Mouse (Mus musculus) T-helper 2 cell (primary cell): ENCODE measurements around the gene Pmm1.

Experiments used
- in situ Hi-C: fragments of 300-600 bp; cut with MboI, MseI; formaldehyde crosslinking; loops from one replicate; pipeline ENCODE4 v1.15.1; 2025; ENCODE audit warnings: high pct_unique_total_duplicates

Gene Pmm1

GRCm38 (mm10) chr15:81927741-81928140 is 33.0 kb downstream of the Pmm1 start:
- in situ Hi-C loops = no loop called here

GRCm38 (mm10) chr15:81926446-81926822 is 34.3 kb downstream of the Pmm1 start:
- in situ Hi-C loops = no loop called here

DNA sequence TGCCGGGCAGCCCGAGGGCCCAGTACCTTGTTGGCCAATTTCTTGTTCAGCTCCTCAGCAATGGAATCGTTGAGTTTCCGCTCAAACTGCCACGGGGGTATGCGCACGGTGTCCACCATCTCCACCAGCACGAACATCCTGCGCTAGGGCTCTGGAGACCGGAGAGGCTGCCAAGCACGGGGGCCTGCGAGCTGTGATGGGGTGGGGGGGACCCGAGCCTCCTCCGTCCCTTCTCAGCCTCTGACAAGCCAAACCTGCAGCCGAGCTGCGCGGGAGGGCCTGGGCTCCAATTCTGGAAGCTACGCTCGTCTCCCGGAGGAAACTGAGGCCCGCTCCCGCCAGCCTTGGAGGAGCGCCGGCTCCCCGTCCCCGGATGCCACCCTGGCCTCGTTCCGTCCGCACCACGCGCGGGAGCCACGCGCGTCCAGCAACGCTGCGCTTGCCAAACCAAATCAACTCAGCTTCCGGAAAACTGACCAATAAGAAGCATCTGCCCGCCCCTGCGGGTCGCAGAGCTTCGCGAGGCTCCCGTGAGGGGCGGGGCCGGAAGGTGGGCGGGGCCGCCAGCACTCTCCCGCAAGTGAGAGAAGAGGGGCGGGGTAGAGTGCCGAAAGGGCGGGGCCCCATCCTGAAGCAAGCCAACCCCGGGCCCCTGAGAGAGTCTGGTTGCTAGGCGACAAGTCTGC is 34.8 kb downstream of the Pmm1 start, which contains the start of gene Polr3h:
Gene Polr3h (minus strand): TSS at position 481 of the 686 bp plus-strand sequence.
- in situ Hi-C loops = no loop called here

- in situ Hi-C loops = no loop called here
These were observed 35.8 kb downstream of the Pmm1 start for GRCm38 (mm10) chr15:81924933-81925332.

GRCm38 (mm10) chr15:81921255-81921654 is 39.5 kb downstream of the Pmm1 start:
- in situ Hi-C loops = no loop called here

DNA sequence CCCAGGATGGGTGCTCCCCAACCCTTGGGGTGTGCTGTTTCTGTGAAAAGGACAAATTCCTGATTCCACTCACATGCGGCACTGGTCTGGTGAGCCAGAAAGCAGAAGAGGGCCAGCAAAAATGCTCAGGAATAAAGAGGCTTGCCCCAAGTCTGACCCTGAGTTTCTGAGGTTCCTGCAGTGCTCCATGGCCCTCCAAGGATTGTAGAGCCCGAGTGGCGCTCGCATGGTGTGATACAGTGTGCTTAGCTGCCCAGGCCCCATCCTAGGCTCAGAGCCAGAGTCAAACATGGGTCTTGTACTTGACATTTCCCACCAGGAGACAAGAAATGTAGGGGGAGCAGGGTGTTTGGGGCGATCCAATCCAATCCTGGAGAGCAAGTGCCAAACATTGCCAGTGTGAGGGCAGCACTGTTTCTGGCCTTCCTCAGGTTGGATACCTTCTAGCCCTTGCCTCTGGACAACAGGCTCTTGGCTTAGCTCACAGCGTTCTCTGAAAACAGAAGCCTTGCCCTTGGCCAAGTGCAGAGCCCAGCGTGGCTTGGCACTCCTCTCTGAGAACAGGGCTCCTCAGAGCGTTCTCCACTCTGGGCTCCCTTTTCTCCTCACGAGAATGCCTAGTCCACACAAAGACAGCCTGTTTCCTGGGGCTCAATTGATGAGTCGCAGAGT is 40.0 kb downstream of the Pmm1 start:
- in situ Hi-C loops = no loop called here

- in situ Hi-C loops = no loop called here
These were observed 41.7 kb downstream of the Pmm1 start for GRCm38 (mm10) chr15:81919062-81919461.

DNA sequence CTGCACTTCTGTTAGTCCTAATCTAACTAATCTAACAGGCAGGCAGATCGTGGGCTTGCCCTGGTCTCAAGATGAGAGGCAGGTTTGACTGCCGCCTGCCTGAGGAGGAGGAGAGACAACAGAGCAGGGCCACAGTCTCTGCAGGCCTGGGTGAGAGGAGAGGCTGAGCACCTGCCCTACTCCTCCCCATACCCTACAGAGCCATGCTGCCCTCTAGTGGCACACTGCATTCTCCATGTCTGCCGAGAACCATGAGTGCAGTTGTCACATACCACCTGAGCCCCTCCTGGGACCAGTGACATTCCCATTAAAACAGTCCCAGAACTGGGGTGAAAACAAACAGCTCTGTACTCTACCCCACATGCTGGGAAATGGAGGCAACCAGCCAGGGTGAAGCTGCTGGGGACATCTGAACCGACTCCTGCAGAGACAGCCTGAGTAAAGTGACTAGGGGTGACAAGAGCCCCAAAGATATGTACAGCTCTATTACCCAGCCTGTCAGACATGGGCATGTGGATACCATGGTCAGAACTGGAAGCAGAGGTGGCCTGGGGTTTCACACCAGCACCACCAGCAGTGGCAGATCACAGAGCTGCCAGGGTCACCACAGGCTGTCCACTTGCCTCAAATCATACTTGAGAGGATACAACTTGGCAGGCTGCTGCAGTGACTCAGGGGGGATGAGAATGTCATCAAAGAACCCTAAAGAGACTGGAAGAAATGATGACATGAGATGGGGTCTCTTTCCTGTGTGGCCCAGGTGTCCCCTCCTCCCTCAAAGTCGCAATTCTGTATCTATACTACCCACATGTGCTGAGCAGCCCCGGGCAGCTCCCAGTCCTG is 42.9 kb downstream of the Pmm1 start:
- in situ Hi-C loops = no loop called here

DNA sequence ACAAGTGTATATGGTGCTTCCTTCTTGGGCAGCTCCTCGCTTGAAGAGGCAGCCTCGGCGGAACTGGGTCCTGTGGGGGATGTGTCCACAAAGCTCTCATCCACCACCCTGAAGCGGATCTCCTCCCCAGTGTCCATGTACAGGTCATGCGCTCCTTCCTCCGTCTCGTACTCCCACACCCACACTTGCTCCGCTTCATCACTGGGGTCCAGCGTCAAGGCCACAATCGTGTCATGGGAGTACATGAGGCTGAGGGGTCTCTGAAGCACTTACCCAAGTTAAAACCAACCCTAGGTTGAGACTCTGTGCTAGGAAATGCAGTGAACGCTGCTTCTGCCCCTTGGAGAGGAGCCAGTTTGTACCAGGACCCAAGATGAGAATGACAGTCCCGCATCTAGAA is 43.5 kb downstream of the Pmm1 start:
- in situ Hi-C loops = no loop called here

- in situ Hi-C loops = no loop called here
These were observed 45.1 kb downstream of the Pmm1 start for GRCm38 (mm10) chr15:81915663-81916062.

DNA sequence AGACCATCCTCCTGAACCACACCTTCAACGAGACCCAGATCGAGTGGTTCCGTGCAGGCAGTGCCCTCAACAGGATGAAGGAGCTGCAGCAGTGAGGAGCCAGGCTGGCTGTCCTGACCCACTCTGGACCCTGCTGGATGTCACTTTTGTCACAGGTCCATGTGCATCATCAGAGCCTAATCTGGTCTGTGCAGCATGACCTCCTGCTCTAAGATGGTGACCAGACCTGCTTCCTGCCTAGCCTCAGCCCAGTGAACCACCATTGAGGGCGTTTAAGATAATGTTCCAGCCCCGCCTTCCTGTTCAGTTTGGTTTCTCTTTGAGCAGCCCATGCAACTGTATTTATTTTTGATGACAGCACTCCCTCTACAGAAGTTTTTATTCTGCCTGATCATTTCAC is 46.1 kb downstream of the Pmm1 start:
- in situ Hi-C loops = no loop called here

DNA sequence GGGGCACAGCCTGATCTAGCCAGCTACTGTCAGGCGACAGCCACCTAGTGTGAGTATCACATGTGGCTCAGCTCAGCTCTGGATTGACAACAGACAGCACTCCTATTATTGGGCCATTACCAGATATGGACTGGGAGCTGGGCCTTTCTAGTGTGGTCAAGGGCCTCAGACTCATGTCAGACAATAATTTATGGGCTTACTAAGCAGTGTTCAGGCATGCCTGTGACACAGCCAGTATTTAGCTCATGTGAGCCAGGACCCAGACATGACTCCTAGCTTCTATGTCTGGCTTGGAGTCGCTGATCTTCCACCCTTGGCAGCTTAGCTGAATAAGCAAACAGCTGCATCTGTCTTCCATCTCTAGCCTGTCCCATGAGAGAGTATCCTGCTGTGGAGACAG is 48.2 kb downstream of the Pmm1 start:
- in situ Hi-C loops = no loop called here

GRCm38 (mm10) chr15:81908767-81909166 is 52.0 kb downstream of the Pmm1 start:
- in situ Hi-C loops = loop anchor here (5.0 kb wide), 1 partner anchor 76 kb away; no protein-coding TSS in a partner anchor

DNA sequence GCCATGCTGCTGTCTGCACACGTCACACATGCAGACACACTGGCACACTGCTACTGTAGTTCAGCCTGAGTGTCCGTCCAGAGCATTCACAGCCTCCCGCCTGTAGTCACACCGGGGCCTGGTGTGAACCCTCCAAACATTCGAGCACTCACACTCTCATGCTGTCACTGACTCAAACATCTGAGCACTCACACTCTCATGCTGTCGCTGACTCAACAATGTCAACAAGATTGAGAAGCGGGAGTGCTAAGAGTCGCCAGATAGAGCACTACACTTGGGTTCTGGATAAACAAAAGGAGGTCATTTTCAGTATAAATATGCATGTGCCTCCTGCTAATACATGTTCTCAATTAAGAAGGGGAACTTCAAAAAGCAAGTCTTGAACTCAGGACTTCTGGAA is 52.8 kb downstream of the Pmm1 start:
- in situ Hi-C loops = loop anchor here (5.0 kb wide), 1 partner anchor 76 kb away; no protein-coding TSS in a partner anchor

GRCm38 (mm10) chr15:81904939-81905338 is 55.8 kb downstream of the Pmm1 start:
- in situ Hi-C loops = loop anchor here (5.0 kb wide), 1 partner anchor 73 kb away; no protein-coding TSS in a partner anchor
